Mouse (Mus musculus): ENCODE measurements at regions not wholly inside any gene's neighbourhood (a gene's known extent, or its start where the extent isn't known, plus 50 kb on each side); places are given as distances from the start of the nearest gene placed in this dataset.

- DNase-seq: peak; percentile 39 to 42
These were observed 135.6 kb downstream of the Rbm19 start for GRCm38 (mm10) chr5:120251697-120252401.

- no peak for DNase-seq
These were observed 136.3 kb downstream of the Rbm19 start for GRCm38 (mm10) chr5:120252551-120252950.

DNA sequence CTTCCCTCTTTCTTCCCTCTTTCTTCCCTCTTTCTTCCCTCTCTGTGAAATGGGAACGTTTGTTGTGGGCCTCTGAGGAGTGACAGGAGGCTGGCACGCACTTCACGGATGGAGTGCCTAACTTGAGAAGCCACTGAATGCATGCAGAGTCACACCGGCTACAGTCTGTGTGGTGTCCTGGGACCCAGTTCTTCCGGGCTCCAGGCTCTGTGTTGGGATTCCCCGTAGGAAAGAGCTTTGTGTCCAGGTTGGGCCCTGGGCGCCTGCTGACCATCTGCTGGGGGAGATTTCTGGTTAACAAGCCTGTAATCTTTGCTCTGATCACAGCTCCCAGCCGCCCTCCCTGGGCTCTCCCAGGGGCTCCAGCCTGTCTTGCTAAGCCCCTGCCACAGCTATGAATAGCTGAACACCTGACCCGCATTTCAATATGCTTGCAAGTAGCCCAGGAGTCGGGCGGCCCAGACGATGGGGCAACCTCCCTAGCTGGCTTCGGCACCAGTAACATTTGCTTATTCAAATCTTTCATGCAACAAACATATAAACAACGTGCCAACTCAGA, 146.5 kb downstream of the Rbm19 start:
- no peak for DNase-seq

GRCm38 (mm10) chr5:120269416-120269860, 153.2 kb downstream of the Rbm19 start:
- DNase-seq: peak; percentile 24 to 26

DNA sequence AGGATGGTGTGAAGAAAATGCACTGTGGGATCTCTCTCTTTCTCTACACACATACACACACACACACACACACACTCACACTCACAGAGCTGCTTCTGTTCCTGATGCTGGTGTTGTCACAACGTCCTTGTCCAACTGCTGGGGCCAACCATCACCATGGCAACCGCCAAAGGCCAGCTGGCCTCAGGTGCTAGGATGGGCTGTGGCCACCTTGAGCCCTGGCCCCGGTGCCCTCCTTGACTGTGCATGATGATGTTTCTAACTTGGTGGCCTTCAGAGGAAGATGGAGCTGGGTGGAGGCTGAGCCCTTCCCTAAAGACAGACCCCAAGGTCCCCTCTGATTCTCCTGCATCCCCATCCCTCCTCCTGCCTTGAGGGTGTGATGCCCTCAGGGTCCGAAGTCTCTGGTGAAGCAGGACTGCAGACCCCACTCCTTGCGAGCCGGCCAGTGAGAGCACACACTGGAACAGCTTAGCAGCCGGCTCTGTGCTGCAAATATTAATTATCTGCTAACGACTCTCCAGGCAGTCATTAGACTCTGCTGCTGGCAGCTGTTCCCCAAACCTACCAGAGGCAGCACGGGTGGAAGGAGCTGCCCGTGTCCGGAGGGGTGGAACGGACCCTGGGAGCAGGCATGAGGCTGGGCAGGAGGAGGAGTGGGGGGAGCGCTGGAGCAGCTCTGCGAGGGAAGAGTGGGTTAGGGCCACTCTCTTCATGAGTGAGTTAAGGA, 154.8 kb downstream of the Rbm19 start:
- DNase-seq: no peak

- no peak for DNase-seq
These were observed 155.3 kb upstream of the Lhx5 start for GRCm38 (mm10) chr5:120276229-120276628.

- DNase-seq: no peak
These were observed 151.2 kb upstream of the Lhx5 start for GRCm38 (mm10) chr5:120280321-120280720.

- no peak for DNase-seq
These were observed 150.4 kb upstream of the Lhx5 start for GRCm38 (mm10) chr5:120280991-120281602.

- DNase-seq: no peak
These were observed 149.5 kb upstream of the Lhx5 start for GRCm38 (mm10) chr5:120281840-120282565.

DNA sequence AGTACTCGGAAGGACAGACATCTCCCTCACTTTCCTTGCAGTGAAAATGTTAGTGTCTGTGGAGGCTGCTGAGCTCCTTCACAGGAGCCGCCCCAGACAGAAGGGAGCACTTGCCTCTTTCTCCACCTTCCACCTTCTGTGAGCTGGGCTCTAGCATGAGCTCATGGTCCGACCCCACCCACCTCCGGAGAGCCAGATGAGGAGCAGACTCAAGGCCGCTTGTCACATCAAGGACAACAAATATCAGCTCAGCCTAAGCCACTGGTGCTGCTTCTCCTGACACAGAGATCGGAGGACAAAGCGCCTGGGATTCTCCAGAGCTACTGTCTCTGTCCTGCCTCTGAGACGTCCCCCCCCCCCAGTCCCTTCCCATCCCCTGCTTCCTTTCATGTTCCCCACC, 146.9 kb upstream of the Lhx5 start:
- no peak for DNase-seq

DNA sequence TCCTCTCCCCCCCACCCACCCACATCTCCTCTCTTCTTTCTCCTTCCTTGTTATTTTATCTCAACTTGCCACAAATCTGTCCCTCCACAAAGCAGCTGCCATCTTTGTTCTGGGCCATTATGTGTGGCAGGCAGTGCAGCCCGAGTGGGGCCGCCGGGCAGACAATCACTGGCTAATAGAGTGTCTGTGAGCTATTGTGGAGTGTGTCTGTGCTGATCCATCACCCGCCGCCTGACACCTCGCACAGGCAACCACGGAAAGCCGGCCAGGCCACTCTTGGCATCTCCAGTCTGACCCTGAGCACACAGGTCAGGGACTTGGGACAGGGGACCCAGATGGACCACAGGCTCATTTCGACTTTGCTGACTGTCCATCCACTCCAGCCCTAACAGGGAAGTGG, 146.5 kb upstream of the Lhx5 start:
- no peak for DNase-seq

- no peak for DNase-seq
These were observed 144.7 kb upstream of the Lhx5 start for GRCm38 (mm10) chr5:120286787-120287186.

- DNase-seq: no peak
These were observed 143.3 kb upstream of the Lhx5 start for GRCm38 (mm10) chr5:120288036-120288684.

- DNase-seq: no peak
These were observed 136.9 kb upstream of the Lhx5 start for GRCm38 (mm10) chr5:120294526-120295078.

GRCm38 (mm10) chr5:120297190-120297589, 134.3 kb upstream of the Lhx5 start:
- no peak for DNase-seq

GRCm38 (mm10) chr5:120297665-120298282, 133.7 kb upstream of the Lhx5 start:
- DNase-seq: no peak

- DNase-seq: no peak
These were observed 129.8 kb upstream of the Lhx5 start for GRCm38 (mm10) chr5:120301672-120302071.

- no peak for DNase-seq
These were observed 129.2 kb upstream of the Lhx5 start for GRCm38 (mm10) chr5:120302307-120302706.

DNA sequence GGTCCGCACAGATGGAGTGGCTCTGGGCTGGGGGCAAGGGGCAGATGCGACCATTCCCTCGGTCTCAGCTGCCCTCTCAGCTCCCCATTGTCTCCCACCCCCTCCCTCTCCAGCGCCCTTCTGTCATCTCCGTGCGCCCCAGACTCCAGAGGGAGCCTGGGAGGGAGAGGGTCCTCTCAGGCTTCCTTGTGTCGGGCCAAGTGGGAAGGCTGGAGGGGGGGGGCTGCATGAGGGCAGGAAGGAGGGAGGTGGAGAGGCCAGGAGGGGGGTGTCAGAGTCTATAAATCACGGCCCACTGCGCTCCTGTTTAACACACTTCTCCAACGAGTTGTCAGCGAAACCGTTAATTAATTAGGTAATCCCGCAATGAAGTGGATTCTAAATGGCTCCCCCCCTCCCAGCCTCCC, 127.2 kb upstream of the Lhx5 start:
- DNase-seq: no peak

DNA sequence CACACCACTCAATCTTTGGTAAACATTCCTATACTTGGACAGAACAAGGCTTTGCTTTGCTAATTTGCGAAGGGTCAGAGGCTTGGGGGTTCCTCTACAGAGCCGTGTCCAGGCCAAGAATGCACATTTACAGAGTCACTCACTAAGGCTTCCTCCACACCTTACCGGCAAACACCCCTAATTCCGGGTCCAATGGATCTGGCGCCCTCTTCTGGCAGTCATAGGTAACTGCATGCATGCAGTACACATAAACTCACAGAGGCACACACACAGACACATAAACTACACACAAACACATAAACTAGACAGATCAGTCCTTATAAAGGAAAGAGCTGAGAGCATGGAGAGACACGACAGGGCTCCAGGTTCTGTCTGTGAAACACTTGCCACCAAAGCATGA, 119.2 kb upstream of the Lhx5 start:
- DNase-seq: no peak

DNA sequence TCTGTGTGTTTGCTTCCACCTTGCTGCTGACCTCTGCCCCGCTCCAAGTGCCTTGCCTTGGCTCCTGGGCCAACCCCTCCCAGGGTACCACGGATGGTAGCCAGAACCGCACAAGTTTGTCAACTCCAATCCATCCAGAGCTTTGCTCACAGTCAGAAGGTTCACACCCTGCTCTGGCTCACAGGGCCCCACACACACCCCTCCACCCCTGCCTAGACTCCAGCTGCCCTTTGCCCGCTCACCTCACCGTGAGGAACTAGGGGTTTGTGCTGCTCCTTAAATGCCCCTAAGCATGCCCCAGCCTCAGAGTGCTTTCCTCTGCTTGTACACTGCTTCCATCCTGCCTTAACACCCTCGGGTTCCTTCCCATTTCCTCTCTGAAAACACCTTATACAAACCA, 117.5 kb upstream of the Lhx5 start:
- no peak for DNase-seq
